Mouse (Mus musculus) intestine, postnatal 0 days (tissue): ENCODE results near the gene Lamc1. TPM values are rescaled to one million over a fixed set of nuclear protein-coding genes. Genes with fewer than 3 reads are reported as not detected.
A peak's percentile ranks its signal among the peaks of the same experiment; 100 is the strongest.
"Not testable (repeated sequence)": the region's sequence is repeated elsewhere in the genome, so short reads cannot be mapped to it uniquely, and the experiment has no call there.

Experiments
- ATAC-seq: fragments of 200-750 bp; cut with Nextera tagmentation; 2 replicates; pipeline ENCODE4 v1.8.0; 2017; ENCODE audit warnings: mild to moderate bottlenecking, moderate TSS enrichment, moderate library complexity
- H3K27ac ChIP-seq: fragments of 300-500 bp; sonication (generic); 2 replicates; pipeline ENCODE4 v1.5.1; 2014; ENCODE audit warnings: mild to moderate bottlenecking, low read depth, low read length, moderate library complexity
- H3K27me3 ChIP-seq: fragments of 300-500 bp; sonication (generic); replicated peaks from 2 replicates; pipeline ENCODE4 v1.6.1; 2014; ENCODE audit warnings: low read length, mixed read lengths; ENCODE audit not compliant: control insufficient read depth, insufficient read depth
- H3K36me3 ChIP-seq: fragments of 300-500 bp; sonication (generic); 2 replicates; pipeline ENCODE4 v1.6.1; 2014; ENCODE audit warnings: mild to moderate bottlenecking, moderate library complexity; ENCODE audit not compliant: control insufficient read depth, insufficient read depth
- H3K4me1 ChIP-seq: fragments of 300-500 bp; sonication (generic); replicated peaks from 2 replicates; pipeline ENCODE4 v1.6.1; 2014; ENCODE audit warnings: antibody characterized with exemption, low read length, mixed read lengths; ENCODE audit not compliant: control insufficient read depth, insufficient read depth
- H3K4me2 ChIP-seq: fragments of 300-500 bp; sonication (generic); replicated peaks from 2 replicates; pipeline ENCODE4 v1.6.1; 2014; ENCODE audit warnings: low read depth, mild to moderate bottlenecking, moderate library complexity
- H3K4me3 ChIP-seq: fragments of 300-500 bp; sonication (generic); 2 replicates; pipeline ENCODE4 v1.5.1; 2014; ENCODE audit warnings: low read depth, low read length
- H3K9ac ChIP-seq: fragments of 300-500 bp; sonication (generic); 2 replicates; pipeline ENCODE4 v1.6.1; 2014; ENCODE audit warnings: mild to moderate bottlenecking, low read depth, low read length
- H3K9me3 ChIP-seq: fragments of 300-500 bp; sonication (generic); 2 replicates; pipeline ENCODE4 v1.6.1; 2016; ENCODE audit warnings: mixed run types; ENCODE audit not compliant: control insufficient read depth
- CTCF ChIP-seq: sonication (generic); IDR thresholded peaks from 2 replicates; pipeline ENCODE4 v1.5.1; 2016; ENCODE audit warnings: low read depth, mild to moderate bottlenecking, control low read depth, antibody characterized with exemption, moderate library complexity
- WGBS: fragments of 180-500 bp; shearing (Covaris S2); extraction: QIAGEN DNeasy Blood & Tissue Kit; methylation state at CpG from one replicate; pipeline ENCODE4 v1.1.7; 2014; 5-methylcytosine and 5-hydroxymethylcytosine counted together
- polyA plus RNA-seq: library from polyadenylated mRNA; unstranded; fragments of >200 nt; fragmentation: Nextera tagmentation; extraction: Ambion mirVana; gene quantifications from 2 replicates; pipeline ENCODE4 v1.2.1, GENCODE M21; 2015

Lamc1 gene
- polyA plus RNA-seq, 1 experiment from 2014 or later, result 39.2 TPM

GRCm38 (mm10) chr1:153308915-153309296 is 23.7 kb downstream of the Lamc1 start:
- no peak for TF ChIP-seq CTCF
- H3K36me3 ChIP-seq, result no peaks in the 10 kb centered on the region
- 36% methylated on average over 10 of the region's 10 CpGs for WGBS
- ATAC-seq, result peak; percentile 56
- no peaks in the 10 kb centered on the region for H3K9me3 ChIP-seq
- H3K27me3 ChIP-seq, result no peaks in the 10 kb centered on the region
- peaks cover 5% of the 10 kb centered on the region; the same call in 1 of the 2 replicates for H3K4me1 ChIP-seq
- H3K4me3 ChIP-seq, result no peak overlapping the region
- peak overlapping the region; percentile 37 for H3K4me2 ChIP-seq
- H3K27ac ChIP-seq, result peak overlapping the region; percentile 63
- H3K9ac ChIP-seq, result no peak overlapping the region; the same call in 1 of the 2 replicates

DNA sequence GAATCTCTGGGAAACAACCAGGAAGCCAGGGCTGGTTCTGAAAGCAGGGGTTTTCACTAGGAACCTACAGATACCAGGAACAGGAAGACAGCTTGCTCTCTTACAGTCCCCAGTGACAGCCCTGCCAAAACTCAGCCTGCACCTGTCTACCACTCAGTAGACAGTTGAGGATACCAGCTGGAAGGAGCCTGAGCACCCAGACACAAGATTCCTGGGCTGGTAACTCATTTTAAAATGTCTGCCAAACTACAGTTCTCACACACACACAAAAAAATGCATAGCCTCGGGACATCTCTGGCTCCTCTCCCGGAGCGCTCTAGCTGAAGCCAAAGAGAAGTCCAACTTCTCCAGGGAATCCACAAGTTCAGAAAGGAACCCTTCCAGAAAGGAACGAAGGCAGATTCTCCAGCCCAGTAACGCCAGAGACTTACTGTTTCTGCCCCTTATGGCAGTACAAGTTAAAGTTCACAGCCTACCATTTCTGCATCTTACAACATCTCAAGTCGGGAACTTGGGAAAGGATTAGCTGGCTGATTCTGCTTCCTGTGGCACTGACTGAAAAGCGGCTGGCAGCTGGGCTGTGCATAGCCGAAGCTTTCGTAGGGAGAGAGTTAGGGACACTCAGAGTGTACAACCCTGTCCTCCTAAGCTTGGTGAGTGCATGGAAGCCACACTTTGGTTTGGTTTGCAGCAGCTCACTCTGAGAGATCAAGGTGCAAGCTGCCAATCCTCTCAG is 24.2 kb downstream of the Lamc1 start:
- Histone ChIP-seq H3K4me2 (peak overlapping the region; percentile 37), H3K27me3 (no peaks in the 10 kb centered on the region), H3K9me3 (no peaks in the 10 kb centered on the region), H3K27ac (peak overlapping the region; percentile 63), H3K4me3 (no peak overlapping the region), H3K4me1 (peaks cover 5% of the 10 kb centered on the region; the same call in 1 of the 2 replicates), H3K36me3 (no peaks in the 10 kb centered on the region), H3K9ac (no peak overlapping the region; the same call in 1 of the 2 replicates)
- TF ChIP-seq CTCF, result no peak
- 42% methylated on average over 9 of the region's 9 CpGs for WGBS
- 0 out of 2 replicates have a peak, but pooled peaks have one; percentile 36 for ATAC-seq

- Histone ChIP-seq H3K9me3 (no peaks in the 10 kb centered on the region), H3K4me1 (peaks cover 5% of the 10 kb centered on the region; the same call in 1 of the 2 replicates), H3K4me2 (peak overlapping the region; percentile 37; the same call in 1 of the 2 replicates), H3K9ac (no peak overlapping the region), H3K36me3 (no peaks in the 10 kb centered on the region), H3K27ac (no peak overlapping the region), H3K27me3 (no peaks in the 10 kb centered on the region), H3K4me3 (no peak overlapping the region)
- WGBS, result 38% methylated on average over 12 of the region's 12 CpGs
- TF ChIP-seq CTCF, result no peak
- no peak for ATAC-seq
Observed at GRCm38 (mm10) chr1:153307509-153308178, 24.9 kb downstream of the Lamc1 start.

- not testable (repeated sequence) for H3K9me3 ChIP-seq, H3K27me3 ChIP-seq, ATAC-seq, H3K9ac ChIP-seq, H3K4me1 ChIP-seq, H3K4me2 ChIP-seq, H3K36me3 ChIP-seq, H3K4me3 ChIP-seq, H3K27ac ChIP-seq
- 75% methylated on average over 9 of the region's 9 CpGs for WGBS
Observed at GRCm38 (mm10) chr1:153305728-153306127, 26.9 kb downstream of the Lamc1 start.

- H3K9me3 ChIP-seq, ATAC-seq, H3K27ac ChIP-seq, H3K9ac ChIP-seq, H3K4me2 ChIP-seq, H3K4me1 ChIP-seq, H3K4me3 ChIP-seq, H3K36me3 ChIP-seq, H3K27me3 ChIP-seq: not testable (repeated sequence)
- WGBS, result 91% methylated on average over 22 of the region's 22 CpGs
Observed at GRCm38 (mm10) chr1:153305249-153305648, 27.3 kb downstream of the Lamc1 start.

GRCm38 (mm10) chr1:153299436-153299835 is 33.1 kb downstream of the Lamc1 start:
- not testable (repeated sequence) for H3K9me3 ChIP-seq, H3K9ac ChIP-seq, H3K27me3 ChIP-seq, H3K4me3 ChIP-seq, H3K4me2 ChIP-seq, H3K27ac ChIP-seq, H3K36me3 ChIP-seq, ATAC-seq, H3K4me1 ChIP-seq
- WGBS, result 40% methylated on average over 5 of the region's 5 CpGs

DNA sequence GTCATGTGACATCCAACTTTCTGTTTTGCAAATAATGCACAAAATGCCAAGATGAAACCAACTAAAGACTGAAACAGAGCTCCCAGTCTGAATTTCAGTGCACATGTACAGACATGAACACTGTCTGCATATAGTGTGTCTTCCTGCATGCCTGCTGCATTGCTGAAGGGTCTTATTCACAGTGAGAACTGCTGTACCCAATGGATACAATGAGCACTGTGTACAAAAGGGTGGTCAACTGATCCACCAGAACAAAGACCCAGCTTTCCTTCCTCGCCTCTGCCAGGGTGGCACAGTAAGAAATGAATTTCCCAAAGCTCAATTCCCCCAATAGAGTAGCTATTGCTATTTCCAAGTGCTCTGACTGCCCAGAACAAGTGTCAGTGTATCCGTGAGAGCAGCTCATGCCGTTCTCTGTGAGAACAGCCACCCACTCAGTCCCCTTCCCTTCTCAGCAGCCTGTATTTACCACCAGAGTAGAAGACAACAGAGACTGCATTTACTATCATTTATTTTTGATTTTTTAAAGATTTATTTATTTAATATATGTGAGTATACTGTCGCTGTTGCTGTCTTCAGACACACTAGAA is 34.7 kb downstream of the Lamc1 start:
- not testable (repeated sequence) for H3K9ac ChIP-seq, H3K27ac ChIP-seq, H3K36me3 ChIP-seq, H3K4me3 ChIP-seq, H3K9me3 ChIP-seq, H3K27me3 ChIP-seq, ATAC-seq, H3K4me2 ChIP-seq, H3K4me1 ChIP-seq
- WGBS, result 87% methylated on average over 4 of the region's 4 CpGs
